Mouse (Mus musculus) heart, embryonic 11.5 days (tissue): Measurements from ENCODE around the gene Noxred1. TPM values are rescaled to one million over a fixed set of nuclear protein-coding genes. Genes with fewer than 3 reads are reported as not detected.
"Not testable (repeated sequence)": the region's sequence is repeated elsewhere in the genome, so short reads cannot be mapped to it uniquely, and the experiment has no call there.

ENCODE experiments used
- ATAC-seq: fragments of 200-750 bp; cut with Nextera tagmentation; replicated peaks from 2 replicates; pipeline ENCODE4 v1.8.0; 2017; ENCODE audit warnings: moderate library complexity; ENCODE audit not compliant: insufficient number of reproducible peaks, low FRiP score, low TSS enrichment
- H3K27ac ChIP-seq: fragments of 300-500 bp; sonication (generic); 2 replicates; pipeline ENCODE4 v1.5.1; 2014; ENCODE audit warnings: mild to moderate bottlenecking, low read depth, low read length
- H3K27me3 ChIP-seq: fragments of 300-500 bp; sonication (generic); 2 replicates; pipeline ENCODE4 v1.6.1; 2014; ENCODE audit warnings: mild to moderate bottlenecking, low read length, mixed read lengths; ENCODE audit not compliant: control insufficient read depth, insufficient read depth
- H3K36me3 ChIP-seq: fragments of 300-500 bp; sonication (generic); 2 replicates; pipeline ENCODE4 v1.6.1; 2014; ENCODE audit warnings: mild to moderate bottlenecking, low read length, moderate library complexity, mixed read lengths; ENCODE audit not compliant: control insufficient read depth, insufficient read depth
- H3K4me1 ChIP-seq: fragments of 300-500 bp; sonication (generic); 2 replicates; pipeline ENCODE4 v1.6.1; 2014; ENCODE audit warnings: low read length; ENCODE audit not compliant: control insufficient read depth, insufficient read depth
- H3K4me2 ChIP-seq: fragments of 300-500 bp; sonication (generic); 2 replicates; pipeline ENCODE4 v1.6.1; 2014; ENCODE audit warnings: mild to moderate bottlenecking, moderate library complexity
- H3K4me3 ChIP-seq: fragments of 300-500 bp; sonication (generic); 2 replicates; pipeline ENCODE4 v1.5.1; 2014; ENCODE audit warnings: low read depth, low read length
- H3K9ac ChIP-seq: fragments of 300-500 bp; sonication (generic); 2 replicates; pipeline ENCODE4 v1.6.1; 2014; ENCODE audit warnings: mild to moderate bottlenecking, low read depth, low read length, moderate library complexity
- H3K9me3 ChIP-seq: fragments of 300-500 bp; sonication (generic); replicated peaks from 2 replicates; pipeline ENCODE4 v1.6.1; 2016; ENCODE audit warnings: low read length; ENCODE audit not compliant: control insufficient read depth
- WGBS: fragments of 180-500 bp; shearing (Covaris S2); extraction: QIAGEN DNeasy Blood & Tissue Kit; methylation state at CpG from one replicate; pipeline ENCODE4 v1.1.7; 2014; ENCODE audit not compliant: insufficient replicate concordance; 5-methylcytosine and 5-hydroxymethylcytosine counted together
- polyA plus RNA-seq: library from polyadenylated mRNA; unstranded; fragments of >200 nt; fragmentation: Nextera tagmentation; extraction: Ambion mirVana; gene quantifications from 2 replicates; pipeline ENCODE4 v1.2.1, GENCODE M21; 2014

Noxred1 gene
- polyA plus RNA-seq, 1 experiment from 2014 or later = 1.2 TPM

DNA sequence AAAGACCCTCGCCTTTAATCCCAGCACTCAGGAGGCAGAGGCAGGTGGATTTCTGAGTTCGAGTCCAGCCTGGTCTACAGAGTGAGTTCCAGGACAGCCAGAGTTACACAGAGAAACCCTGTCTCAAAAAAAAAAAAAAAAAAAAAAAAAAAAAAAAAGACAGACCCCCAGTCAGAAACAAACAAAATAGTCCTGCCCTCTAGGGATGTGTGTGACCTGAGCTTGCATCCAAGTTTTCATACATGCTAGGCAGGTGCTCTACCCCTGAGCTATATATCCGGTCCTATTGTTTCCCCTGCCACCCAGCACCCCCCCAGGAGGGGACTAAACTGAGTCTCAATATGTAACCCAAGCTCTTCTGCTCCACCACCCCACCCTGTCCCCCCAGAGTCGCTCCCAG, 38.7 kb upstream of the Noxred1 start:
- not testable (repeated sequence) for H3K27me3 ChIP-seq, H3K9me3 ChIP-seq, H3K4me2 ChIP-seq, H3K4me3 ChIP-seq, H3K9ac ChIP-seq, ATAC-seq
- peaks cover 16% of the 10 kb centered on the region for H3K36me3 ChIP-seq
- 78% methylated on average over 4 of the region's 4 CpGs for WGBS
- peaks cover 20% of the 10 kb centered on the region for H3K4me1 ChIP-seq
- H3K27ac ChIP-seq = peak overlapping the region; percentile 24; the same call in 1 of the 2 replicates

DNA sequence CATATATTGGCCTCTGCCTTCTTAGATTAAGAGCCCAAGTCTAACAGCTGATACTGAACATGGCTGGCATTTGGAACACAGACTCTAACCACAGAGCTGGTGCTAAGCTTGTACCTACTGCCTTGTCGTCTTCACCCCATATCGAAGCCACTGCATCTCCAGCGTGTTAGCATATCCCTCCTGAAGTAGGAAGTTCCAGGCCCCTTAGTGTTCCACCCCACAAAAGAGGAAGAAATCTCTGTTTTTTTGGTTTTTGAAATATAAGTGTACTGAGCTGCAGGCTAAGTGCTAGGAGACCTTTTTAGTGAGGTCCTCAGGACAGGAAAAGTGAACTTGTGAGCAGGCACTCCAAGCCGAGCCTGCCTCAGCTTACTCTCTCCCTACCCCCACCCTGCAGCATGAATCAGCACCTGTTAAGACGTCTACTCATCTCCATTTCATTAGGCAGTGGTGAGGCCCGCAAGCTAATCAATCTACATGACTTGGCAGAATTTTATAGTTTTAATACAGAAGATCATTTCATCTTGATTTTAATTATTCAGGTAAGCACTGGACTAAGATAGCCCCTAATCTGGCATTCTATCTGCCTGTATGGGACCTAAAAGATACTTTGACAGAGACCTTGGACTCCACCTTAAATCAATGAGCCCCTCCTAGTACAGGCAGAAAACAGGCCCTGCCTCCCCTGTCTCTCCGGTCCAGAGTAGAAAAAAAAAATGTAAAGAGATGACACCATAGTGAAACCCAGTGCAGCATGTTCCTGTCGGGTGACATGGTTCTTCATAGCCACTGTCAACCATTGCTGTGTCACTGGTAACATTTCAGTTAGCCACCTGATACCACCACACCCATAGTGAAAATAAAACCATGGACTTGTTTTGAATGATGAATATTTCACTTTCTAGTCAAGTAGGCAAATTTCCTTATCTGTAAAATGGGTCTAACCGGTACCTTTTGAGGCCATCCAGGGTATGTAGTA, 36.6 kb upstream of the Noxred1 start:
- no peak overlapping the region for H3K27ac ChIP-seq
- no peak for ATAC-seq
- H3K27me3 ChIP-seq = no peaks in the 10 kb centered on the region
- H3K4me2 ChIP-seq = no peak overlapping the region
- peaks cover 20% of the 10 kb centered on the region for H3K4me1 ChIP-seq
- H3K9ac ChIP-seq = no peak overlapping the region
- H3K9me3 ChIP-seq = no peaks in the 10 kb centered on the region
- H3K4me3 ChIP-seq = no peak overlapping the region
- peaks cover 34% of the 10 kb centered on the region for H3K36me3 ChIP-seq
- WGBS = 84% methylated on average over 9 of the region's 9 CpGs

DNA sequence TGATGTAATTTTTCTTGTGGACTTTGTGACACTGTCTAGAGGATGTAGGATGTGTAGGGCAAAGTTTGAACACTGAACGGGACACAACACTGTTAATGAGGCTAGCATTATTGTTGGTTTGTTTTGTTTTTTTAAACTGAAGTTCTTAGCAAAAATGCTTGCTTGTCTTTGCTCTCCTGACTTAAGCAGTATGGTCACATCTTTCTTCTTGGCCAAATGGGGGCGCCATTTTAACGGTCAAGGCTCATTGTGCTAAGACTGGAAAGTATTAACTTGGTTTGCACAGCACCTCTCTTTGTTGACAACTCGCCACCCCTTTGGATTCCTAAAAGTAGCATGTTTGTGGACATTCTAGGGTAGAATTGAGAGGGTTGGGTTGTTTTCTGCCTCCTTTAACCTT, 29.1 kb upstream of the Noxred1 start:
- Histone ChIP-seq H3K4me3 (peak overlapping the region; percentile 61), H3K27me3 (no peaks in the 10 kb centered on the region), H3K4me1 (peaks cover 8% of the 10 kb centered on the region; the same call in 1 of the 2 replicates), H3K9ac (peak overlapping the region; percentile 94; the same call in 1 of the 2 replicates), H3K36me3 (peaks cover 30% of the 10 kb centered on the region), H3K9me3 (no peaks in the 10 kb centered on the region), H3K27ac (no peak overlapping the region), H3K4me2 (peak overlapping the region; percentile 91)
- ATAC-seq = no peak
- 21% methylated on average over 4 of the region's 4 CpGs for WGBS

DNA sequence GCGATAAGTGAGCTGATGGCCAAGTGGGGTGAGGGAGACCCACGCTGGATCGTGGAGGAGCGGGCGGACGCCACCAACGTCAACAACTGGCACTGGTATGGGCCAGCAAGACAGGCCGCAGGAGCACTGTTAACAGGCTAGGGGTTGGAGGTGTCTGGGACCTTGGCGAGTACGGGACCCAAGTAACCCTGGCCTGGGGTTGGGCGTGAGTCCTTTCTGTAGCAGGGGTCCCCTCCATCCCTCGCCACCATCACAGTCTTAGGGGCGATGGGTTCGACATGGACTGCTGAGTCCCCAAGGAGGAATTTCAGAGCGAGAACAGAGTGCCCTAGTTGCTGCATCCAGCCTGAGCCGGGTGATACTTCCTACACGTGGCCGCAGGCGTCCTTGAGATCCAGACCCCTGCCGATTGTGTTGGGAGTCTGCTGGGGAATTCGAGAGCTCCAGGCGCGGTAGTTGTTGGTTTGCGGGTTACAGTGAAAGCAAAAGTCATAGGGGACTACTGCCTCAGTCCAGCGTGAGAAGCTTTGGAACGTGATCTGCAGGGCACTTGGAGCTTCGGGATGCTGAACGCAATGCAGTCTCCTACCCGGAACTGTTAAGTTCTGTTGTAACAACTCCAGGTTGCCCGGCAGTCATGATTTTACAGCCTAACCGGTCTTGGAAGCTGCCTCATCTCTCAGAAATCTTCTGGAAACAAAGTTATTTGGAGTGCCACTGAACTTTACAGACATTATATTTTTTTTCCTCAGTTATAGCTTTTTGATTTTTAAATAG, 28.5 kb upstream of the Noxred1 start:
- Histone ChIP-seq H3K27me3 (no peaks in the 10 kb centered on the region), H3K4me1 (peaks cover 8% of the 10 kb centered on the region; the same call in 1 of the 2 replicates), H3K4me2 (peak overlapping the region; percentile 91), H3K36me3 (peaks cover 31% of the 10 kb centered on the region), H3K9me3 (no peaks in the 10 kb centered on the region), H3K27ac (peak overlapping the region; percentile 91), H3K9ac (peak overlapping the region; percentile 94), H3K4me3 (peak overlapping the region; percentile 61)
- ATAC-seq = peak; percentile 60
- under 1% methylated on average over 31 of the region's 31 CpGs for WGBS

DNA sequence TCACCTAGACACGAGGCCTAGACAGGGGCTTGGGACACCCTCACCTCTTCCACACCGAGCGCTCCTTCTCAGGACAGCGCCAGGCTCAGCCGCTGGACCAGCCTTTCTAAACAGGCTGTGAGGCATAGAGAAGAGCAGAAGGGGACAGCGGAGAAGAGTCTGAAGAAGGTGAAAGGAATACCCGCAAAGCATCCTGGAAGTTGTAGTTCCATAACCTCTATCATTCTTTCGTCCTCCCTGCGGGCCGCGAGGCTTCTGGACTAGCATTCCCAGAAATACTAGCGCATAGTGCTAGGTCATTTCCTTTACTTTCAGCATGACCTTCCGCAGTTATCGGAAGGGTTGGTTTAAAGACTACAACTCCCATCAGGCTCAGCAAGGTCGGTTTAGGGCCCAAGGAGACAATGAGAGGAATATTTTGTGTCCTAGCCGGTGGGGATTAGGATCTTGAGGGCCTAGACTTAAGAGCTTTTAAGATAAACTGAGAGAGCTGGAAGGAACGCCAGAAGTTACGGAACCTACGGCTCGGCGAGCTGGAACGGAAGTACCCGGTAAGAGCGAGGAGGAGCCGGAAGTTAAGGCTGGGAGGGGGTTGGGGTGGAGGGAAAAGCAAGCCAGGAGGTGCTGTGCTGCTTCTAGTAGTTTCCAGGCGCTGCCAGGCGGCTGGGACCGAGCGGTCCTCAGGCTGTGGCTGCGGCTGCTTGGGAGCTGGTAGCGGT, 27.7 kb upstream of the Noxred1 start, which contains the start of the genes Vipas39 and Ahsa1:
Vipas39 (minus strand) TSS at position 149 of the 719 bp plus-strand sequence.
Ahsa1 (plus strand) TSS at position 372 of the 719 bp plus-strand sequence.
- no peaks in the 10 kb centered on the region for H3K9me3 ChIP-seq
- WGBS = under 1% methylated on average over 31 of the region's 31 CpGs
- H3K27ac ChIP-seq = peak within 1 kb of the TSS; percentile 91
- peaks cover 8% of the 10 kb centered on the region; the same call in 1 of the 2 replicates for H3K4me1 ChIP-seq
- H3K4me3 ChIP-seq = peak within 1 kb of the TSS; percentile 61
- H3K27me3 ChIP-seq = no peaks in the 10 kb centered on the region
- ATAC-seq = peak; percentile 95
- H3K36me3 ChIP-seq = peaks cover 32% of the 10 kb centered on the region
- peak within 1 kb of the TSS; percentile 91 for H3K4me2 ChIP-seq
- peak within 1 kb of the TSS; percentile 94 for H3K9ac ChIP-seq

DNA sequence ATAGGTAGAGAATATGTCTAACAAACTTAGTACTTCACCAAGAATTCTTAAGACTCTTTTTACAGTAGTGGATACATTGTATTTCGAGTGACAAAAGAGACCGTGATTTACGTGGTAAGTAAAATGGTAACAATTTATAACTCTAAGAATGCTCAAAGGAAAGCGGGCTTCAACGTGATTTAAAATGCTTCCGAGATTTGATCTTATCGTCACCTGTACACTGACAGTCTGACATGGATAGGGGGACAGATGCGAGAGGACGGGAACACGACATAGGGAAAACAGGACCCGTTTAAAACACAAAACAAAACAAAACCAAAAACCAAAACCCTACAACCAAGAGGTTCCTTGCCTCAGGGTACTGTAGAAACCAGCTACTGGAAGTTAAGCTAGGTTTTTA, 26.9 kb upstream of the Noxred1 start:
- ATAC-seq = no peak
- WGBS = 19% methylated on average over 11 of the region's 11 CpGs
- peaks cover 27% of the 10 kb centered on the region for H3K36me3 ChIP-seq

DNA sequence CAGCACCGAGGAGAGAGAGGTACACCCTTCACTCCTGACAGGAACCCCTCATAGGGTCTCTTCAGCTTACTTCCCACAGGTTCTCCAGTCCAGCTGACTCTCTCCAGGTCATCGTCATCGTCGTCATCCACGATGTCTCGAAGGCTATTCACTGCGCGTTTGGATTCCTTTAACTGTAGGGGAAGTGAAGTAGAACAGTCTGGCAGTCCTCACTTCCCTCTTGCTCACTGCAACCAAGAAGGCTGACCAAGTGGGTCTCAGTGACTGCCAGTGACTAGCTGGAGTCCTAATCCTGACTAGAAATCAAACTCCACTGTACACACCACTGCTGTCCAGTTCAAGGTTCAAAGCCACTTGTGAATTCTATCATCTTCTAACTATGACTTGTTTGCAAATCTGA, 22.0 kb upstream of the Noxred1 start:
- Histone ChIP-seq H3K9ac (no peak overlapping the region), H3K4me3 (no peak overlapping the region), H3K36me3 (peaks cover 32% of the 10 kb centered on the region), H3K4me1 (no peaks in the 10 kb centered on the region), H3K27me3 (no peaks in the 10 kb centered on the region), H3K27ac (no peak overlapping the region), H3K9me3 (no peaks in the 10 kb centered on the region), H3K4me2 (no peak overlapping the region)
- no peak for ATAC-seq
- 92% methylated on average over 8 of the region's 8 CpGs for WGBS

More for the DNA sequence above, 26.9 kb upstream of the Noxred1 start:
- Histone ChIP-seq H3K4me1 (peaks cover 8% of the 10 kb centered on the region; the same call in 1 of the 2 replicates), H3K4me2 (peak overlapping the region; percentile 85), H3K9ac (peak overlapping the region; percentile 94), H3K27me3 (no peaks in the 10 kb centered on the region), H3K4me3 (peak overlapping the region; percentile 61), H3K27ac (peak overlapping the region; percentile 91), H3K9me3 (no peaks in the 10 kb centered on the region)

DNA sequence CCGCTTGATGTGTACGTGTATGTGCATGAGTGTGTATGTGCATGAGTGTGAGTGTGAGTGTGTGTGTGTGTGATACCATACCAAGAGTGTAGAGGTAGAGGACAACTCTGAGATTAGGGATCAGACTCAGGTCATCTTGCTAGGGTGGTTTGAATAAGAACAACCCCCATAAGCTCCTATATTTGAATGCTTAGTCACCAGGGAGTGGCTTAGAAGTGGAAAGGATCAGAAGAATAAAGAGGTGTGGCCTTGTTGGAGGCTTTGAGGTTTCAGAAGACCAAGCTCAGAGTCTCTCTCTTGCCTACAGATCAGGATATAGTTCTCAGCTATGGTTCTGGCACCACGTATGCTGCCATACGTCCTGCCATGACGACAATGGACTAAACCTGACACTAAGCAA, 18.1 kb upstream of the Noxred1 start:
- 91% methylated on average over 5 of the region's 5 CpGs for WGBS
- Histone ChIP-seq H3K4me3 (no peak overlapping the region), H3K9ac (no peak overlapping the region), H3K27ac (no peak overlapping the region), H3K36me3 (peaks cover 34% of the 10 kb centered on the region), H3K4me2 (no peak overlapping the region), H3K27me3 (no peaks in the 10 kb centered on the region), H3K9me3 (no peaks in the 10 kb centered on the region; the same call in 1 of the 2 replicates), H3K4me1 (no peaks in the 10 kb centered on the region)
- no peak for ATAC-seq
